Mouse (Mus musculus) left cerebral cortex, adult 11 months (tissue): ENCODE results near the gene Prss47.

Experiments used
- DNase-seq: peaks from one replicate; pipeline ENCODE4 v3.0.0; 2022; ENCODE audit warnings: low spot score

The Prss47 gene

GRCm38 (mm10) chr13:65052660-65053059 lies at the start of gene Prss47:
Gene Prss47, minus strand, starts transcription at chr13:65052760.
- no peak for DNase-seq

GRCm38 (mm10) chr13:65101232-65101631 lies 48.7 kb upstream of the Prss47 start:
- no peak for DNase-seq

GRCm38 (mm10) chr13:65100678-65101077 lies 48.1 kb upstream of the Prss47 start:
- no peak for DNase-seq

- DNase-seq: no peak
Observed at GRCm38 (mm10) chr13:65097018-65097417, 44.5 kb upstream of the Prss47 start.

GRCm38 (mm10) chr13:65095923-65096322 lies 43.4 kb upstream of the Prss47 start:
- no peak for DNase-seq

- no peak for DNase-seq
Observed at GRCm38 (mm10) chr13:65069969-65070368, 17.4 kb upstream of the Prss47 start.

- DNase-seq: no peak
Observed at GRCm38 (mm10) chr13:65035057-65035456, 17.5 kb downstream of the Prss47 start.

- DNase-seq: no peak
Observed at GRCm38 (mm10) chr13:65032758-65033157, 19.8 kb downstream of the Prss47 start, which contains the start of gene Spata31d1c. Gene Spata31d1c, plus strand, starts transcription at chr13:65033058.

GRCm38 (mm10) chr13:65011052-65011738 lies 41.4 kb downstream of the Prss47 start:
- DNase-seq: no peak

GRCm38 (mm10) chr13:65007971-65008370 lies 44.6 kb downstream of the Prss47 start:
- no peak for DNase-seq

- no peak for DNase-seq
Observed at GRCm38 (mm10) chr13:65006760-65007159, 45.8 kb downstream of the Prss47 start.

GRCm38 (mm10) chr13:65005414-65005813 lies 47.1 kb downstream of the Prss47 start:
- no peak for DNase-seq
